Mouse (Mus musculus) brain, embryonic 18.5 days (tissue): ENCODE results near the gene Gm11939.
"Not testable (repeated sequence)": the region's sequence is repeated elsewhere in the genome, so short reads cannot be mapped to it uniquely, and the experiment has no call there.

Experiments
- DNase-seq: peaks from one replicate; pipeline ENCODE4 v3.0.0-alpha.2; 2012; ENCODE audit warnings: low read depth, low spot score

Gm11939 gene

GRCm38 (mm10) chr11:99559366-99559765 is at the start of gene Gm11939:
Gene Gm11939 (minus strand): TSS chr11:99559466.
- DNase-seq, result no peak

- DNase-seq, result not testable (repeated sequence)
These were observed 43.9 kb upstream of the Gm11939 start, which contains the start of gene Gm11938 for GRCm38 (mm10) chr11:99603208-99603607. Gene Gm11938 (minus strand): TSS chr11:99603308.

- not testable (repeated sequence) for DNase-seq
These were observed 38.5 kb upstream of the Gm11939 start, which contains the start of gene Krtap9-3 for GRCm38 (mm10) chr11:99597742-99598141. Gene Krtap9-3 (minus strand): TSS chr11:99598105.

GRCm38 (mm10) chr11:99590981-99591380 is 31.7 kb upstream of the Gm11939 start, which contains the start of gene Krtap1-3:
Gene Krtap1-3 (minus strand): TSS chr11:99591339.
- no peak for DNase-seq

GRCm38 (mm10) chr11:99585096-99585495 is 25.8 kb upstream of the Gm11939 start:
- DNase-seq, result no peak

- DNase-seq, result no peak
These were observed 24.0 kb upstream of the Gm11939 start, which contains the start of gene Krtap1-4 for GRCm38 (mm10) chr11:99583245-99583704. Gene Krtap1-4 (minus strand): TSS chr11:99583654.

- DNase-seq, result no peak
These were observed 22.3 kb upstream of the Gm11939 start for GRCm38 (mm10) chr11:99581564-99581963.

- no peak for DNase-seq
These were observed 21.8 kb upstream of the Gm11939 start for GRCm38 (mm10) chr11:99581051-99581450.

GRCm38 (mm10) chr11:99580636-99581035 is 21.4 kb upstream of the Gm11939 start, which contains the start of gene Krtap1-5:
Gene Krtap1-5 (minus strand): TSS chr11:99581016.
- no peak for DNase-seq

GRCm38 (mm10) chr11:99574106-99574505 is 14.8 kb upstream of the Gm11939 start:
- DNase-seq, result no peak

- no peak for DNase-seq
These were observed 13.9 kb upstream of the Gm11939 start for GRCm38 (mm10) chr11:99573164-99573563.

GRCm38 (mm10) chr11:99566530-99566929 is 7.3 kb upstream of the Gm11939 start, which contains the start of gene Krtap3-1:
Gene Krtap3-1 (minus strand): TSS chr11:99566630.
- no peak for DNase-seq

GRCm38 (mm10) chr11:99562580-99562979 is 3.3 kb upstream of the Gm11939 start:
- DNase-seq, result no peak

GRCm38 (mm10) chr11:99557976-99558745 is 1.1 kb downstream of the Gm11939 start:
- no peak for DNase-seq

- no peak for DNase-seq
These were observed 2.5 kb downstream of the Gm11939 start, which contains the start of gene Krtap3-2 for GRCm38 (mm10) chr11:99556753-99557152. Gene Krtap3-2 (minus strand): TSS chr11:99556853.

GRCm38 (mm10) chr11:99556195-99556594 is 3.1 kb downstream of the Gm11939 start:
- no peak for DNase-seq

GRCm38 (mm10) chr11:99550765-99551164 is 8.5 kb downstream of the Gm11939 start, which contains the start of gene Krtap3-3:
Gene Krtap3-3 (minus strand): TSS chr11:99550865.
- no peak for DNase-seq

GRCm38 (mm10) chr11:99547892-99548291 is 11.4 kb downstream of the Gm11939 start:
- no peak for DNase-seq

GRCm38 (mm10) chr11:99539721-99540120 is 19.5 kb downstream of the Gm11939 start:
- DNase-seq, result peak; percentile 8

GRCm38 (mm10) chr11:99521288-99521860 is 37.9 kb downstream of the Gm11939 start, which contains the start of gene Krt39:
Gene Krt39 (minus strand): TSS chr11:99521338.
- no peak for DNase-seq

- DNase-seq, result no peak
These were observed 45.2 kb downstream of the Gm11939 start for GRCm38 (mm10) chr11:99514098-99514497.
